Mouse (Mus musculus): Measurements from ENCODE around the gene Arhgap5. TPM values are rescaled to one million over a fixed set of nuclear protein-coding genes. Genes with fewer than 3 reads are reported as not detected.
"Not testable (repeated sequence)": the region's sequence is repeated elsewhere in the genome, so short reads cannot be mapped to it uniquely, and the experiment has no call there.

Gene Arhgap5
- polyA plus RNA-seq, 1 experiment = 110 TPM

- Histone ChIP-seq H3K9ac (ENCODE audit: low read depth, poor library complexity, severe bottlenecking) (no peak overlapping the region), H3K9me3 (replicated peaks; ENCODE audit: control insufficient read depth, insufficient read depth, low read length, poor library complexity, severe bottlenecking) (no peaks in the 10 kb centered on the region), H3K4me3 (ENCODE audit: low read depth, low read length) (no peak overlapping the region), H3K27ac (ENCODE audit: insufficient read depth, low read length) (no peak overlapping the region), H3K36me3 (ENCODE audit: control insufficient read depth, insufficient read depth, low read length, poor library complexity, severe bottlenecking) (no peaks in the 10 kb centered on the region), H3K27me3 (ENCODE audit: control insufficient read depth, insufficient read depth, low read length, poor library complexity, severe bottlenecking) (no peaks in the 10 kb centered on the region), H3K4me1 (ENCODE audit: control insufficient read depth, insufficient read depth, low read length) (no peaks in the 10 kb centered on the region)
- TF ChIP-seq CTCF (IDR thresholded peaks at IDR 0.05; ENCODE audit: low read depth, low read length) (no peak), EP300 (IDR thresholded peaks at IDR 0.05; ENCODE audit: insufficient read depth, low read depth, low read length) (no peak), POLR2A (IDR thresholded peaks at IDR 0.05; ENCODE audit: insufficient read depth, low read length) (no peak)
Measured at GRCm38 (mm10) chr12:52552085-52552484, 48.3 kb downstream of the Arhgap5 start.

GRCm38 (mm10) chr12:52555188-52555876, 51.6 kb downstream of the Arhgap5 start:
- H3K27me3 ChIP-seq (ENCODE audit: control insufficient read depth, insufficient read depth, low read length, poor library complexity, severe bottlenecking) = no peaks in the 10 kb centered on the region
- peaks cover 2% of the 10 kb centered on the region; the same call in 1 of the 2 replicates for H3K36me3 ChIP-seq (ENCODE audit: control insufficient read depth, insufficient read depth, low read length, poor library complexity, severe bottlenecking)
- no peak for TF ChIP-seq CTCF (IDR thresholded peaks at IDR 0.05; ENCODE audit: low read depth, low read length)
- TF ChIP-seq EP300 (IDR thresholded peaks at IDR 0.05; ENCODE audit: insufficient read depth, low read depth, low read length) = no peak
- TF ChIP-seq POLR2A (IDR thresholded peaks at IDR 0.05; ENCODE audit: insufficient read depth, low read length) = no peak
- H3K4me3 ChIP-seq (ENCODE audit: low read depth, low read length) = no peak overlapping the region
- no peak overlapping the region for H3K9ac ChIP-seq (ENCODE audit: low read depth, poor library complexity, severe bottlenecking)
- no peaks in the 10 kb centered on the region for H3K9me3 ChIP-seq (replicated peaks; ENCODE audit: control insufficient read depth, insufficient read depth, low read length, poor library complexity, severe bottlenecking)
- H3K27ac ChIP-seq (ENCODE audit: insufficient read depth, low read length) = no peak overlapping the region
- no peaks in the 10 kb centered on the region for H3K4me1 ChIP-seq (ENCODE audit: control insufficient read depth, insufficient read depth, low read length)

GRCm38 (mm10) chr12:52565654-52566053, 61.9 kb downstream of the Arhgap5 start:
- Histone ChIP-seq H3K9me3 (replicated peaks; ENCODE audit: control insufficient read depth, insufficient read depth, low read length, poor library complexity, severe bottlenecking) (no peaks in the 10 kb centered on the region), H3K4me3 (ENCODE audit: low read depth, low read length) (no peak overlapping the region), H3K36me3 (ENCODE audit: control insufficient read depth, insufficient read depth, low read length, poor library complexity, severe bottlenecking) (no peaks in the 10 kb centered on the region), H3K27ac (ENCODE audit: insufficient read depth, low read length) (no peak overlapping the region), H3K9ac (ENCODE audit: low read depth, poor library complexity, severe bottlenecking) (no peak overlapping the region), H3K27me3 (ENCODE audit: control insufficient read depth, insufficient read depth, low read length, poor library complexity, severe bottlenecking) (no peaks in the 10 kb centered on the region), H3K4me1 (ENCODE audit: control insufficient read depth, insufficient read depth, low read length) (no peaks in the 10 kb centered on the region)
- TF ChIP-seq EP300 (IDR thresholded peaks at IDR 0.05; ENCODE audit: insufficient read depth, low read depth, low read length) = no peak
- no peak for TF ChIP-seq POLR2A (IDR thresholded peaks at IDR 0.05; ENCODE audit: insufficient read depth, low read length)
- no peak for TF ChIP-seq CTCF (IDR thresholded peaks at IDR 0.05; ENCODE audit: low read depth, low read length)

- H3K9me3 ChIP-seq (replicated peaks; ENCODE audit: control insufficient read depth, insufficient read depth, low read length, poor library complexity, severe bottlenecking) = no peaks in the 10 kb centered on the region
- TF ChIP-seq POLR2A (IDR thresholded peaks at IDR 0.05; ENCODE audit: insufficient read depth, low read length) (no peak), EP300 (IDR thresholded peaks at IDR 0.05; ENCODE audit: insufficient read depth, low read depth, low read length) (no peak), CTCF (IDR thresholded peaks at IDR 0.05; ENCODE audit: low read depth, low read length) (no peak)
- H3K27me3 ChIP-seq (ENCODE audit: control insufficient read depth, insufficient read depth, low read length, poor library complexity, severe bottlenecking) = no peaks in the 10 kb centered on the region
- no peak overlapping the region for H3K9ac ChIP-seq (ENCODE audit: low read depth, poor library complexity, severe bottlenecking)
- H3K27ac ChIP-seq (ENCODE audit: insufficient read depth, low read length) = no peak overlapping the region
- H3K4me1 ChIP-seq (ENCODE audit: control insufficient read depth, insufficient read depth, low read length) = no peaks in the 10 kb centered on the region
- H3K4me3 ChIP-seq (ENCODE audit: low read depth, low read length) = no peak overlapping the region
- H3K36me3 ChIP-seq (ENCODE audit: control insufficient read depth, insufficient read depth, low read length, poor library complexity, severe bottlenecking) = no peaks in the 10 kb centered on the region; the same call in 1 of the 2 replicates
Measured at GRCm38 (mm10) chr12:52573371-52573770, 69.6 kb downstream of the Arhgap5 start.

- not testable (repeated sequence) for H3K9me3 ChIP-seq (replicated peaks; ENCODE audit: control insufficient read depth, insufficient read depth, low read length, poor library complexity, severe bottlenecking); H3K27me3 ChIP-seq (ENCODE audit: control insufficient read depth, insufficient read depth, low read length, poor library complexity, severe bottlenecking); H3K36me3 ChIP-seq (ENCODE audit: control insufficient read depth, insufficient read depth, low read length, poor library complexity, severe bottlenecking); H3K9ac ChIP-seq (ENCODE audit: low read depth, poor library complexity, severe bottlenecking); H3K4me1 ChIP-seq (ENCODE audit: control insufficient read depth, insufficient read depth, low read length); H3K4me3 ChIP-seq (ENCODE audit: low read depth, low read length); H3K27ac ChIP-seq (ENCODE audit: insufficient read depth, low read length)
Measured at GRCm38 (mm10) chr12:52586466-52586865, 82.7 kb downstream of the Arhgap5 start.

- no peak for TF ChIP-seq CTCF (IDR thresholded peaks at IDR 0.05; ENCODE audit: low read depth, low read length)
- no peak for TF ChIP-seq EP300 (IDR thresholded peaks at IDR 0.05; ENCODE audit: insufficient read depth, low read depth, low read length)
- TF ChIP-seq POLR2A (IDR thresholded peaks at IDR 0.05; ENCODE audit: insufficient read depth, low read length) = no peak
- H3K9ac ChIP-seq (ENCODE audit: low read depth, poor library complexity, severe bottlenecking) = no peak overlapping the region
- no peak overlapping the region for H3K27ac ChIP-seq (ENCODE audit: insufficient read depth, low read length)
- H3K4me1 ChIP-seq (ENCODE audit: control insufficient read depth, insufficient read depth, low read length) = no peaks in the 10 kb centered on the region
- no peaks in the 10 kb centered on the region for H3K27me3 ChIP-seq (ENCODE audit: control insufficient read depth, insufficient read depth, low read length, poor library complexity, severe bottlenecking)
- H3K9me3 ChIP-seq (replicated peaks; ENCODE audit: control insufficient read depth, insufficient read depth, low read length, poor library complexity, severe bottlenecking) = peaks cover 3% of the 10 kb centered on the region; the same call in 1 of the 2 replicates
- no peak overlapping the region for H3K4me3 ChIP-seq (ENCODE audit: low read depth, low read length)
- no peaks in the 10 kb centered on the region for H3K36me3 ChIP-seq (ENCODE audit: control insufficient read depth, insufficient read depth, low read length, poor library complexity, severe bottlenecking)
Measured at GRCm38 (mm10) chr12:52587473-52588010, 83.8 kb downstream of the Arhgap5 start.
